Mouse (Mus musculus) T-helper 1 cell (primary cell): ENCODE measurements around the gene Asap2.

Source experiments
- in situ Hi-C: fragments of 300-600 bp; cut with MboI, MseI; formaldehyde crosslinking; loops from one replicate; pipeline ENCODE4 v1.15.1; 2025; ENCODE audit warnings: high pct_unique_total_duplicates

Asap2 gene

DNA sequence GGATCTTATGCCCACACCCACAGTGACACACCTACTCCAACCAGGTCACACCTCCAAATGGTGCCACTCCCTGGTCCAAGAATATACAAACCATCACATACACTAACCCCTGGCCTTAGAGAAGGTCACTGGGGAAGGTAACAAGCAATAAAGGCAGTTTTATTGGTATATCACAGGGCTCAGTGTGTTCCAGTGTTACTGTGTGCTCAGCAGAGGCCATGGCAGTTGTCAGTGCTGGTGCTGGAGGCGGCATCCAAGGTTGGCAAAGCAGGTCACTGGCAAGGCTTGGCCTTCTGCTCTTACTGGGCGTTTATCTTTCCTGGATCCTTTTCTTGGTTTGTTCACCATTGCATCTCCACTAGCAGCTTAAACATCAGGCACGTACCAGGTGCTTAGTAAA is 174.9 kb downstream of the Asap2 start:
- in situ Hi-C loops = no loop called here

DNA sequence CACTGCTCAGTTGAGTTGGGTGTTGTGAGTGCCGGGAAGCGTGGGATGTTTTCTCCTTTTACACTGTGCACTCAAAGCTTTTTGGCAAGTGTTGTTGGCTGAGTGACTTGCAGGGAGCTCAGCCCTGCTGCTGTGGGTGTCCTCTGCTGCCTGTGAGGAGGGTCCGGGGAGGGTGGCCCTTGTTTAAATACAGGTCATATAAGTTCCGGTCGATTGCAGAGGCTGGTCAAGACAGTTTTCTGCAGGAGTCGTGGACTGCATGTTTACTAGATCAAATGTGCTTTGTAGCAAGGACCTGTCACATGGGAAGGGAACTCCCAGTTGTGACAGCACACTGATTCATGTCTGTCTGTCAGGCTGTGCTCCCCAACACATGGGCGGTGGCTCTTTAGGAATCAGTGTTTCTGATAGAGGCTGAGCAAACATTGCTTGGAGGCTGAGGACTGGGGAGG is 175.7 kb downstream of the Asap2 start:
- in situ Hi-C loops = no loop called here

- in situ Hi-C loops = no loop called here
These were observed 176.8 kb downstream of the Asap2 start for GRCm38 (mm10) chr12:21166884-21167575.

GRCm38 (mm10) chr12:21167741-21168140 is 177.5 kb downstream of the Asap2 start:
- in situ Hi-C loops = no loop called here

DNA sequence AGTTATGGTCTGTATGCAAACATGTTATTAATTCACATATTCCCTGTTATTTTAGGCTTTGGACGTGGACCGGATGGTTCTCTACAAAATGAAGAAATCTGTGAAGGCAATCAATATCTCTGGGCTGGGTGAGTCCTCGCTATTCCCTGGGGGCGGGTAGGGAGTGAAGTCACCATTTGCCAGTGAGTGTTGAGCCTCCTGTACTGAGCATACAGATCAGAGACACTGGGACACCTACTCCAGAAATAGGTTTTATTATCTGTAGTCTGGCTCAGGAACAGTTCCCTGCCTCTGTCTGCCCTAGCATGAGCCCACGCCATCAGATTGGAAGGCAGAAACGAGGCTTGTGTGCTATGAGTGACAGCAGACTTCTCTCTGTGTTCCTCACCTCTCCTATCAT is 177.9 kb downstream of the Asap2 start:
- in situ Hi-C loops = no loop called here

DNA sequence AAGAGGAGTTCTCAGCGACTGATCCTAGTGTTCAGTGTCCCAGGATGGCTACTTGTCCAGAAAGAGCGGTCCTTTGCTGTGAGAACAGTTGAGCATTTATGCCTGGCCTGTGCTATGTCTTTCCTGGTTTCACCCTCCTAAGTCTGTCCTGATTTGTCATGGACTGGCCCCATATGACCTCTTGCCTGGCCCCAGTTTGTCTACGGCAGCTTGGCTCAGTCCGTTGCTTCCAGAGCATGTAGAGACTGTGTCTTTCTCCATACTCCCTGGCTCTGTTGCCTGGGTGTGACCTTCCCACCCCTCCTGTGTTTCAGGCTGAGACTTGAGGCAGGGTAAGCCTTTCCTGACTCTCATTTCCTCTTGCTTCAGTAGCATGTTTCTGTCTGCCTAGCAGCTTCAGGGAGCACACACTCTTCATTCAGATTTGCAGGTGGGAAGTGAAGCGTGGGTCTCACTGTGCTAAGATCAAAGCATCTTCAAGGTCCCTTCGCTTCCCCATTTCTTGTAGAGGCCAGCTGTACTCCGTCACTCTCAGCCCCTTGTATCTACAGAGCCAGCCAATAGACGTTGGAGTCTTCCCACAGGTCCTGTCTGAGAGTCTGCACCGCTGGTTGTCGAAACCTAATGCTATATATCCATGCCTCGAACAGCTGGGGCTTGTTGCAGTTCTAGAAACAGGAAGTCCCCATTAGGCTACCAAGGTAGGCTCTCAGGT is 181.7 kb downstream of the Asap2 start:
- in situ Hi-C loops = loop anchor here (5.0 kb wide), 1 partner anchor 95 kb away; no protein-coding TSS in a partner anchor

- in situ Hi-C loops = loop anchor here (5.0 kb wide), 1 partner anchor 93 kb away; no protein-coding TSS in a partner anchor
These were observed 183.7 kb downstream of the Asap2 start for GRCm38 (mm10) chr12:21173847-21174412.

DNA sequence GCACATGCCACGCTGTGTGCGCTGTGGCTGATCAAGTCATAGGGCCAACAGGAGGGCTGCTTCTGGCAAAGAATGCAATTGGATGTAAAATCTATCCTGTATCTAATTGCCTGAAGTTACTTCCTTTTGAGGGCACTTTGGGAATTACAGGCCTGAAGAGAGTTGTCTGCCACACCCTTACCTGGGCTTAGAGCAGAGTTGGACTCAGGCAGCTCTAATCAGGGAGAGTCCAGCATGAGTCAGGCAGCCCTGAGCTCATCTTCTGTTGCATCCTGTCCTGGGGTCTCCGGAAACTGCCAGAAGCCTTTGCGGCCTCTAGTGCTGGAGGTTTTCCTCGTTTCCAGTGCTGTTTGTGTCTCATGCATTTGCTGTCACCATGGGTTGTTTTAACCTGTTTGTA is 186.1 kb downstream of the Asap2 start:
- in situ Hi-C loops = no loop called here

GRCm38 (mm10) chr12:21177123-21177698 is 187.0 kb downstream of the Asap2 start:
- in situ Hi-C loops = no loop called here

DNA sequence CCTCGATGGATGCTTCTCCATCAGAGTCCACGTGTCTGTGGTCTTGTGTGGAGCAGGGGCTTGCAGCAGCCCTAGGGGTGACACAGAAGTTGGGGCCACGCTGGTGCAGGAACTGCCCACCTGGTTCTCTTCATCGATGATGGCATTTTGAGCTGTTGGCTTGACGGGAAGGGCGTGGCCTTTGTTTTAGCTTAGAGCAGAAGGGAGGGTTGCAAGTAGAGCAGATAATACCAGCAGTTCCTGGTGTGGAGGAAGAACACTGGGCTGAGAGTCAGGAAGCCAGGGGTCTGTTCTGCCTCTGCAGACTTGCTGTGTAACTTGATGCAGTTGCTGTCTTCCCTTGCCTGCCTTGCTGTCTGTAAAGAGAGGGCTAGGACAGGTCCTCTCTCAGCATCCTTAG is 189.8 kb downstream of the Asap2 start:
- in situ Hi-C loops = no loop called here

GRCm38 (mm10) chr12:21182786-21183185 is 192.5 kb downstream of the Asap2 start:
- in situ Hi-C loops = no loop called here

GRCm38 (mm10) chr12:21183321-21183720 is 193.1 kb downstream of the Asap2 start:
- in situ Hi-C loops = no loop called here

DNA sequence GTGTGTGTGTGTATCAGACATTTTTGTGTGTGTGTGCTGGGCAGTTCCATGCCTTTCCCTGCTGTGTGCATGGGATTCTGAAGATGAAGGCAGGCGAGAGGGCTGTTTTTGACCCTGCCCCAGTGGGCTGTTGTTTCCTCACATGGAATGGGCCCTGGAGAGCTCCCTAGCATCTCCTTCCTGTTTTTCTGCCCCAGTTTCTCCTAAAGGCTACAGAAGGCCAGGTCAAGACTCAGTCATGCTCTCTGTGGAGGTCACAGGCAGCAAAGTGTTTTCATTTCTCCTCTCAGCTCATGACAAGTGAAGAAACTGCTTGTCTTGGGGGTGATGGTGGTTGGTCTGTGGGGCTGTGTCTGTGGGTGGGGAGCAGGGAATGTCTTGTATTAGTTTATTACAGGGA is 195.9 kb downstream of the Asap2 start:
- in situ Hi-C loops = no loop called here

DNA sequence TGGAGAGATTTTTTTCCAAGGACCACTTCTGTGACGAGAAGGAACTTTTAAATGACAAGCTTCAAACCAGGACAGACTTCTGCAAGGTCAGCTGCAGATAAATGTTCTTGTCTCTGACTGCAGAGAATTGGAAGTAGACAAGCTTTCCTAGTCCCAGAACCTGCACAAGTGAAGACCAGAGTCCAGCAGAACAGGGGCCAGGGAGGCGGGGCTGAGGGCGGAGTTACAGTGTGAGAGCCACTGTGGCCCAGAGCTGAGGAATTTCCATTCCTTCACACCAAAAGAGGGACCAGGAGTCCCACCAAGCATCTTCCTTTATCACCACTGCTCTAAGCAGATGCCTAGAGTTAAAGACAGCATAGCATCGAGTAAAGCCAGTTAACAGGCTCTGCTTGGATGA is 198.6 kb downstream of the Asap2 start:
- in situ Hi-C loops = no loop called here

DNA sequence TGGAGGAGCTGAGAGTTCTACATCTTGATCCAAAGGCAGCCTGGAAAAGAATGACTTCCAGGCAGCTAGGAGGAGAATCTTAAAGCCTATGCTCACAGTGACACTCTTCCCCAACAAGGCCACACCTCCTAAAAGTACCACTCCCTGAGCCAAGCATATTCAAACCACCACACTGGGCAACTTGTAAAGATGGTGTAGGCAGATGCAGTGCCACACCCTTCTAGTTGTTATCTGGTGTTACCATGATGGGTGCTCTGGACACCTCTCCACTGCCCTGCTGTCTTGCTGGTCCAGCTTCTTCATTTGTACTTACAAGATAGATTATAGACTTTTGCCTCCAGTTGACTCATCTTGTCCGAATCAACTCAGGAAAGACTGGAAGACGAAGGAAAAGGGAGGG is 201.3 kb downstream of the Asap2 start:
- in situ Hi-C loops = no loop called here

DNA sequence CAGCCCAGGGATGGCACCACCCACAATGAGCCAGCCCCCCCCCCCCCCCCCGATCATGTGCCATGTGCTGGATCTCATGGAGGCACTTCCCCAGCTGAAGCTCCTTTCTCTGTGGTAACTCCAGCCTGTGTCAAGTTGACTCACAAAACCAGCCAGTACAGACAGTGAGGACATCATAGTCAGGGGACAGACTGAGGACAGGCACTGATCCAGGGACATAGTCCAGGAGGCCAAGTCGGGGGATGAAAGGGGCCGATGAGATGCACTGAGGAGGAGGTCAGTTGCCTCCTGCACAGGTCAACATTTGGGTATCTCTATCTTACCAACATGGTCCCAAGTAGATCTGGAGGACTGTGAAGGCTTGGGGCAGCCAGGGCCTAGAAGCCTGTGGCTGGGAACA is 205.2 kb downstream of the Asap2 start:
- in situ Hi-C loops = no loop called here

DNA sequence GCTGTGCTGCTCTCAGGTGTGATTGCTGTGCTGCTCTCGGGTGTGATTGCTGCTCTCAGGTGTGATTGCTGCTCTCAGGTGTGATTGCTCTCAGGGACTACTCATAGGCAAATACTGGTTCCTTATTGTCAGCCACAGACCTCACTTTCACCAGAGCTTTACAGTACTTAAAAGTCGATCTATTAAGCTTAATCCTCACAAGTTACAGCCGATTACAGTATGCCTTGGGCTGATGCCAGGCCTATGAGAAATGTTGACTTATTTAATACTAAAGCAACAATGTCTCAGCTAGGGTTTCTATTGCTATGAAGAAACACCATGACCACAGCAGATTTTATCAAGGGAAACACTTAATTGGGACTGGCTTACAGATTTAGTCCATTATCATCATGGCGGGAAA is 206.2 kb downstream of the Asap2 start:
- in situ Hi-C loops = no loop called here

DNA sequence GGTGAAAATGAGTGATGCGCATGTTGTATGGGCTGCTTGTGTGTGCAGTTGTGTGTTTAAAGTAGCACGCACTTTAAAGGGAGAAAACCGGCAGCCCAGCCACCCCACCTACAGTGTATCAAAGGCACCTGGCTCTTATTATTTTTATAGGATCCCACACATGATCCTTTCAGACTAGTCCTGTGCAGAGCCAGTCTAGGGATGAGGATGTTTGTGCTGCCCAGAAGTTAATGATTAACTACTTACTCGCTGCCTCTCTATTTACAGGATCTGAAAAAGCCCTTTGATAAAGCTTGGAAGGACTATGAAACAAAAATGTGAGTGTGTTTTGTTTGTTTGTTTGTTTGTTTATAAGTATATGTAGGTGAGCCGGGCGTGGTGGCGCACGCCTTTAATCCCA is 210.4 kb downstream of the Asap2 start:
- in situ Hi-C loops = no loop called here

DNA sequence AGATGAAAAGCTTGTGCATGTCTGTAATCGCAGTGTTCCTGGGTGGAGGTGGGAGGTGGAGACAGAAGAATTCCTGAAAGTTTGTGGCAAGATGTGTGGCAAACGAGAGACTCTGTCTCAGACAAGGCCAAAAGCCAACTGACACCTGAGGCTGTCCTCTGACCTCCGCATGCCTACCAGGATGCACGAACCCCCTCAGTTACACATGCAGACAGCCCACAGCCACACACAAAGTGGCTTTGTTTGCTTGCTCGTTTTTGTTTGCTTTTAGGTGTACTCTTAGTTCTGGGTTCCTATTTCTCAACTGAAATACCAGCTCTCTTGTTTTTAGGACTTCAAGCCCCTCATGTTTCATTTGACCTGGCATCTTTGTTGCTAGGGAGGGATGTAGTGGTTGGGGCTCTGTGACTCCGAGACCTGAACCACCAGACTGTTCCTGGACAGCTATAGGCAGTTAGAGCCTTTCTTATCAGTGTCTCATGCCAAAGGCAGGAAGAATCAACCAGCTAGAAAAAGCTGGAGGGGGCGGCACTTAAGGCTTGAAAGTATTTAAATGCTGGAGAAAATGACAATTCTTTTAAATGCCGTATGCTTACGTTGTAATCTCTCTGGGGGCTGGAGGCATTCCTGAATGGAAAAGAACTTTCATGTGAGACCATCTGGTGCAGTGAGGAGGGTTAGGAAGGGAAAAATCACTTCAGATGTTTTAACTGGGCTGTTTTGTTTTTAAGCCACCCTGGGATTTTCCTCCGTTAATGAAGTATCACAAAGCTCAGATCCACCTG is 211.4 kb downstream of the Asap2 start:
- in situ Hi-C loops = no loop called here

DNA sequence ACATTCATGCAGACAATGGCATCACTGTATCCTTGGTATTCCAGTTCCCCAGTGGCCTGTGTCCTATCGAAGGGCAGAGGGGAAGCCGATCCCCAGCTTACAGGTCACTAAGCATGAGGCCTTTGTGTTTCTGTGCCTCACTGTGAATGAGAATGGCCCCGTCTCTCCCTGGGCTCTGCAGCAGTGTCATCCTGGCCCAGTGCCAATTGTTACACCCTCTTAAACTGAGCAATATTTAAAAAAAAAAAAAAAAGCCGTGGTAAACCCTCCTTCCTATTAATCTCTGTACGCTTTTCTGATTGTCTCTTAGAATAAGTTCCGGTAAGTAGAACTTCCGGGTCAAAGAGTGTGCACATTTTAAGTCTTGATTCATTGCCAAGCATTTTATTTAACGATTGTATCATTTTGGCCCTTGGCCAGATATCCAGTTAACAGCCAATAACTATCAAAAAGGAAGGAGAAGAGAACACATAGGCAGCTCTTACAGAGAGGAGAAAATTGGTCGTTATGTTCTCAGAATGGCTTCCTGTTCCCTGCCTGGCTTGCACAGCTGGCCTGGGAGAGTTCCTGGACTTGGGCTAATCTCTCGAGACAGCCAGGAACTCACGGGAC is 214.5 kb downstream of the Asap2 start:
- in situ Hi-C loops = no loop called here

DNA sequence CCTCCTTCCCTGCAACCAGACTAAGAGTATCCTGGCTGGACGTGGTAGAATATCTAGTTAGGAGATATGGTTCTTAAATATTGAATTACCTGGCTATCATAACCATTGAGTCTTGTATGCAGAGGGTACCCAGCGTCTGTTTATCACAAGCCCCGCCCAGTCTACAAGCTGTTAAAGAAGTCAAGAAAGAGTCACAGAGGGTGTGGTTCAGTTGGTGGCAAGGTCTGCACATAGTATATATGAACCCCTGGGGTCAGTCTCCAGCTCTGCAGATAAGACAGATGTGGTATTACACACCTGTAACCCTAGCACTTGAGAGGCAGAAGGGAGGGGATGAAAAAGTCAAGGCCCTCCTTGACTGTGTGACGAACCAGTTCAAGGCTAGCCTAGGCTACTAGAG is 215.5 kb downstream of the Asap2 start:
- in situ Hi-C loops = no loop called here
